Mouse (Mus musculus): Measurements from ENCODE around the gene Rab5a. TPM values are rescaled to one million over a fixed set of nuclear protein-coding genes. Genes with fewer than 3 reads are reported as not detected.

Rab5a gene
- polyA plus RNA-seq, 1 experiment from 2014 or later, result 108 TPM

GRCm38 (mm10) chr17:53488291-53489006, 9.4 kb downstream of the Rab5a start:
- H3K9me3 ChIP-seq (ENCODE audit: control insufficient read depth, low read length), result no peaks in the 10 kb centered on the region
- TF ChIP-seq EP300 (optimal IDR thresholded peaks at IDR 0.05), result no peak
- H3K4me3 ChIP-seq (ENCODE audit: low read depth, low read length), result no peak overlapping the region
- no peaks in the 10 kb centered on the region for H3K4me1 ChIP-seq (replicated peaks; ENCODE audit: control insufficient read depth, insufficient read depth)
- peaks cover 3% of the 10 kb centered on the region; the same call in 1 of the 2 replicates for H3K36me3 ChIP-seq (ENCODE audit: control insufficient read depth, insufficient read depth, low read length)
- no peak overlapping the region for H3K9ac ChIP-seq (ENCODE audit: low read length)
- no peak overlapping the region for H3K27ac ChIP-seq (replicated peaks)
- ATAC-seq (ENCODE audit: low FRiP score, low TSS enrichment) (no peak), DNase-seq (ENCODE audit: low spot score) (no peak)
- H3K27me3 ChIP-seq (ENCODE audit: control insufficient read depth, insufficient read depth, low read length), result no peaks in the 10 kb centered on the region
- whole genome bisulfite sequencing, result 87% methylated on average over 4 of the region's 4 CpGs
- H3K4me2 ChIP-seq (replicated peaks; ENCODE audit: low read depth), result no peak overlapping the region

- DNase-seq (ENCODE audit: low spot score) (no peak), ATAC-seq (ENCODE audit: low FRiP score, low TSS enrichment) (no peak)
- 90% methylated on average over 1 of the region's 1 CpGs for WGBS
- Histone ChIP-seq H3K4me1 (replicated peaks; ENCODE audit: control insufficient read depth, insufficient read depth) (no peaks in the 10 kb centered on the region), H3K4me2 (replicated peaks; ENCODE audit: low read depth) (no peak overlapping the region), H3K27me3 (ENCODE audit: control insufficient read depth, insufficient read depth, low read length) (no peaks in the 10 kb centered on the region), H3K9ac (ENCODE audit: low read length) (no peak overlapping the region), H3K9me3 (ENCODE audit: control insufficient read depth, low read length) (no peaks in the 10 kb centered on the region), H3K4me3 (ENCODE audit: low read depth, low read length) (no peak overlapping the region), H3K27ac (replicated peaks) (no peak overlapping the region), H3K36me3 (ENCODE audit: control insufficient read depth, insufficient read depth, low read length) (peaks cover 3% of the 10 kb centered on the region; the same call in 1 of the 2 replicates)
- no peak for TF ChIP-seq CTCF (IDR thresholded peaks at IDR 0.05; ENCODE audit: low read depth)
- TF ChIP-seq EP300 (optimal IDR thresholded peaks at IDR 0.05), result no peak
Observed at GRCm38 (mm10) chr17:53489007-53489378, 10.0 kb downstream of the Rab5a start.

DNA sequence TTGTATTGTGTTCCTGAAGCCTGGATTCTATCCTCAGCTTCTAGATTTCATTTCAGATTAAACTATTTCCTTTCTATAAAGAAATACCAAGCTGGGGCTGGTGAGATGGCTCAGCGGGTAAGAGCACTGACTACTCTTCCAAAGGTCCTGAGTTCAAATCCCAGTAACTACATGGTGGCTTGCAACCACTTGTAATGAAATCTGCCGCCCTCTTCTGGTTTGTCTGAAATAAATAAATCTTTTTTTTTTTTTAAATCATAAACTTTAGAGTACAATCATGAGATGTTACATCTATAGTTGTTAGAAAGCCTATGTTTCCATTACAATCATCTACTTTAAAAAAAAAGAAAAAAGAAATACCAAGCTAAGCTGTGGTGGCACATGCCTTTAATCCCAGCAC, 23.9 kb downstream of the Rab5a start:
- Histone ChIP-seq H3K9ac (ENCODE audit: low read length) (no peak overlapping the region), H3K4me1 (replicated peaks; ENCODE audit: control insufficient read depth, insufficient read depth) (no peaks in the 10 kb centered on the region), H3K36me3 (ENCODE audit: control insufficient read depth, insufficient read depth, low read length) (peaks cover 7% of the 10 kb centered on the region; the same call in 1 of the 2 replicates), H3K27me3 (ENCODE audit: control insufficient read depth, insufficient read depth, low read length) (no peaks in the 10 kb centered on the region), H3K4me3 (ENCODE audit: low read depth, low read length) (no peak overlapping the region), H3K27ac (replicated peaks) (no peak overlapping the region), H3K9me3 (ENCODE audit: control insufficient read depth, low read length) (no peaks in the 10 kb centered on the region), H3K4me2 (replicated peaks; ENCODE audit: low read depth) (no peak overlapping the region)
- 87% methylated on average over 2 of the region's 2 CpGs for WGBS
- ATAC-seq (ENCODE audit: low FRiP score, low TSS enrichment), result no peak
- no peak for DNase-seq (ENCODE audit: low spot score)
- no peak for TF ChIP-seq EP300 (optimal IDR thresholded peaks at IDR 0.05)
- 0 out of 2 replicates have a peak, but pooled peaks have one; percentile 4 for TF ChIP-seq CTCF (IDR thresholded peaks at IDR 0.05; ENCODE audit: low read depth)

GRCm38 (mm10) chr17:53512311-53512951, 33.4 kb downstream of the Rab5a start:
- H3K4me3 ChIP-seq (ENCODE audit: low read depth, low read length), result no peak overlapping the region
- no peak overlapping the region for H3K9ac ChIP-seq (ENCODE audit: low read length)
- no peaks in the 10 kb centered on the region for H3K36me3 ChIP-seq (ENCODE audit: control insufficient read depth, insufficient read depth, low read length)
- ATAC-seq (ENCODE audit: low FRiP score, low TSS enrichment) (no peak), DNase-seq (ENCODE audit: low spot score) (no peak)
- TF ChIP-seq CTCF (IDR thresholded peaks at IDR 0.05; ENCODE audit: low read depth) (peak; percentile 74), EP300 (optimal IDR thresholded peaks at IDR 0.05) (no peak)
- H3K4me2 ChIP-seq (replicated peaks; ENCODE audit: low read depth), result no peak overlapping the region
- WGBS, result 96% methylated on average over 2 of the region's 2 CpGs
- no peaks in the 10 kb centered on the region for H3K9me3 ChIP-seq (ENCODE audit: control insufficient read depth, low read length)
- H3K27me3 ChIP-seq (ENCODE audit: control insufficient read depth, insufficient read depth, low read length), result no peaks in the 10 kb centered on the region
- no peaks in the 10 kb centered on the region for H3K4me1 ChIP-seq (replicated peaks; ENCODE audit: control insufficient read depth, insufficient read depth)
- no peak overlapping the region for H3K27ac ChIP-seq (replicated peaks)

GRCm38 (mm10) chr17:53519364-53519763, 40.3 kb downstream of the Rab5a start:
- H3K27ac ChIP-seq (replicated peaks), result no peak overlapping the region
- ATAC-seq (ENCODE audit: low FRiP score, low TSS enrichment), result no peak

DNA sequence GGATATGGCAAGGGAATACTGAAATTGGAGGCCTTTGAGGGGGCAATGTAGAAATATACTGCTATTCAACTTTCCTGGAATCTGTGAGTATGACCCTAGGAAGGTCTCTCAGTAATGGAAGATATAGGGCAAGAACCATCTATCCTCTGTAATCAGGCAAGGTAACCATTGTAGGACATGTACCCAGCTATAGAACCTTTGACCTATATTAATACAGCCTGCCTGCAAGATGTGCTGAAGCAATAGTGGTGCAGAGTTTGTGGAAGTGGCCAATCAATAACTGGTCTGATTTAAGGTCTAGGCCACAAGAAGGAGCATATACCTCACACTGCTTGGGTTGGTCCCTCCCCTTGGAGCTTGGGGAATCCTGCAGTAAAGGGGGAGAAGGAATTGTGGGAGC, 41.5 kb downstream of the Rab5a start:
- H3K4me1 ChIP-seq (replicated peaks; ENCODE audit: control insufficient read depth, insufficient read depth), result no peaks in the 10 kb centered on the region
- no peak overlapping the region for H3K4me2 ChIP-seq (replicated peaks; ENCODE audit: low read depth)
- H3K36me3 ChIP-seq (ENCODE audit: control insufficient read depth, insufficient read depth, low read length), result no peaks in the 10 kb centered on the region
- no peak for DNase-seq (ENCODE audit: low spot score)
- no peak overlapping the region for H3K9ac ChIP-seq (ENCODE audit: low read length)
- no peaks in the 10 kb centered on the region for H3K27me3 ChIP-seq (ENCODE audit: control insufficient read depth, insufficient read depth, low read length)
- no peak overlapping the region for H3K27ac ChIP-seq (replicated peaks)
- no peak overlapping the region for H3K4me3 ChIP-seq (ENCODE audit: low read depth, low read length)
- no peak for TF ChIP-seq EP300 (optimal IDR thresholded peaks at IDR 0.05)
- no peak for TF ChIP-seq CTCF (IDR thresholded peaks at IDR 0.05; ENCODE audit: low read depth)
- no peak for ATAC-seq (ENCODE audit: low FRiP score, low TSS enrichment)
- no peaks in the 10 kb centered on the region for H3K9me3 ChIP-seq (ENCODE audit: control insufficient read depth, low read length)

More at GRCm38 (mm10) chr17:53519364-53519763, 40.3 kb downstream of the Rab5a start:
- Histone ChIP-seq H3K4me3 (ENCODE audit: low read depth, low read length) (no peak overlapping the region), H3K27me3 (ENCODE audit: control insufficient read depth, insufficient read depth, low read length) (no peaks in the 10 kb centered on the region), H3K4me1 (replicated peaks; ENCODE audit: control insufficient read depth, insufficient read depth) (no peaks in the 10 kb centered on the region), H3K9me3 (ENCODE audit: control insufficient read depth, low read length) (no peaks in the 10 kb centered on the region), H3K36me3 (ENCODE audit: control insufficient read depth, insufficient read depth, low read length) (no peaks in the 10 kb centered on the region), H3K4me2 (replicated peaks; ENCODE audit: low read depth) (no peak overlapping the region), H3K9ac (ENCODE audit: low read length) (no peak overlapping the region)
- DNase-seq (ENCODE audit: low spot score), result no peak
- TF ChIP-seq CTCF (IDR thresholded peaks at IDR 0.05; ENCODE audit: low read depth) (peak; percentile 27), EP300 (optimal IDR thresholded peaks at IDR 0.05) (no peak)
